Mouse (Mus musculus) lung, embryonic 16.5 days (tissue): ENCODE measurements at regions not wholly inside any gene's neighbourhood (a gene's known extent, or its start where the extent isn't known, plus 50 kb on each side); places are given as distances from the start of the nearest gene placed in this dataset.

Experiments used
- ATAC-seq: fragments of 200-750 bp; cut with Nextera tagmentation; 2 replicates; pipeline ENCODE4 v1.8.0; 2017; ENCODE audit warnings: low read depth, mild to moderate bottlenecking, moderate library complexity
- H3K27ac ChIP-seq: fragments of 300-500 bp; sonication (generic); 2 replicates; pipeline ENCODE4 v1.5.1; 2014; ENCODE audit warnings: mild to moderate bottlenecking, control low read depth, low read length
- H3K27me3 ChIP-seq: fragments of 300-500 bp; sonication (generic); 2 replicates; pipeline ENCODE4 v1.6.1; 2014; ENCODE audit warnings: low read depth, low read length, mixed read lengths; ENCODE audit not compliant: control insufficient read depth, insufficient read depth
- H3K36me3 ChIP-seq: fragments of 300-500 bp; sonication (generic); 2 replicates; pipeline ENCODE4 v1.6.1; 2014; ENCODE audit warnings: low read length; ENCODE audit not compliant: control insufficient read depth, insufficient read depth
- H3K4me1 ChIP-seq: fragments of 300-500 bp; sonication (generic); replicated peaks from 2 replicates; pipeline ENCODE4 v1.6.1; 2014; ENCODE audit warnings: low read length, mixed read lengths; ENCODE audit not compliant: control insufficient read depth, insufficient read depth
- H3K4me2 ChIP-seq: fragments of 300-500 bp; sonication (generic); 2 replicates; pipeline ENCODE4 v1.6.1; 2014; ENCODE audit warnings: low read depth, low read length, control low read depth
- H3K4me3 ChIP-seq: fragments of 300-500 bp; sonication (generic); 2 replicates; pipeline ENCODE4 v1.5.1; 2014; ENCODE audit warnings: mild to moderate bottlenecking, low read length, control low read depth
- H3K9ac ChIP-seq: fragments of 300-500 bp; sonication (generic); 2 replicates; pipeline ENCODE4 v1.6.1; 2014; ENCODE audit warnings: low read length, control low read depth
- H3K9me3 ChIP-seq: fragments of 300-500 bp; sonication (generic); 2 replicates; pipeline ENCODE4 v1.6.1; 2016; ENCODE audit warnings: low read length; ENCODE audit not compliant: control insufficient read depth
- WGBS: fragments of 180-500 bp; shearing (Covaris S2); extraction: QIAGEN DNeasy Blood & Tissue Kit; methylation state at CpG from one replicate; pipeline ENCODE4 v1.1.7; 2014; 5-methylcytosine and 5-hydroxymethylcytosine counted together

GRCm38 (mm10) chr6:100341305-100342290 is 54.3 kb upstream of the Rybp start:
- H3K9ac ChIP-seq, result no peak overlapping the region
- H3K27ac ChIP-seq, result no peak overlapping the region
- peaks cover under 1% of the 10 kb centered on the region; the same call in 1 of the 2 replicates for H3K4me1 ChIP-seq
- 65% methylated on average over 13 of the region's 13 CpGs for WGBS
- no peaks in the 10 kb centered on the region for H3K27me3 ChIP-seq
- H3K36me3 ChIP-seq, result no peaks in the 10 kb centered on the region
- H3K4me2 ChIP-seq, result no peak overlapping the region
- H3K4me3 ChIP-seq, result no peak overlapping the region
- H3K9me3 ChIP-seq, result no peaks in the 10 kb centered on the region
- no peak for ATAC-seq

GRCm38 (mm10) chr6:100338291-100338690 is 51.0 kb upstream of the Rybp start:
- Histone ChIP-seq H3K4me3 (no peak overlapping the region), H3K4me2 (no peak overlapping the region), H3K9ac (no peak overlapping the region), H3K27me3 (no peaks in the 10 kb centered on the region), H3K9me3 (no peaks in the 10 kb centered on the region), H3K4me1 (peaks cover 7% of the 10 kb centered on the region), H3K36me3 (no peaks in the 10 kb centered on the region), H3K27ac (no peak overlapping the region)
- WGBS, result 74% methylated on average over 4 of the region's 4 CpGs
- no peak for ATAC-seq
